Mouse (Mus musculus) cortical plate, adult 2 months (tissue): ENCODE results near the gene Gxylt1.

ENCODE experiments used
- CTCF ChIP-seq: fragments of 200-500 bp; IDR thresholded peaks from 2 replicates; pipeline ENCODE4 v1.5.1; 2011; ENCODE audit warnings: mild to moderate bottlenecking, control low read depth, low read length; ENCODE audit not compliant: insufficient read depth; ENCODE audit errors: extremely low read depth
- POLR2A ChIP-seq: fragments of 200-500 bp; IDR thresholded peaks from 2 replicates; pipeline ENCODE4 v1.6.1; 2011; ENCODE audit warnings: mild to moderate bottlenecking, low read length, control low read depth; ENCODE audit not compliant: insufficient read depth; ENCODE audit errors: extremely low read depth

DNA sequence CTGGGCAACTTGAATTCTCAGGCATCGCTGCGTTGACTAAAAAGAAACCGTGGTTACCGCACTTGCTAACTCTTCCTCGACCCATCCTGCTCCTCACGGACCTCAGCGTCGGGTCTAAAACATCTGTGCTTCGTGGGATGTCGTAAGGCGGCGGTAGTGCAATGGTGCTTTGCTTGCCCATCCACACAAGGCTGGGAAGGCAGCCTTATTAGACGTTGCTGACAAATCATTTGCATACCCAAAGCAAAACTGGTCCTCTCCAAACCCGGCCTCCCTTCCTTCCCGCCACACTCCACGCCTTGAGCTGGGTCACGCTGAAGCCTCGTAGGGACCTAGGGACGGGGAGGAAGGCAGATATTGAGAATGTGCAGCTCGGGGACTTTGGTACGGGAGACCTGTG lies 644 bp upstream of the Gxylt1 start:
- no peak for TF ChIP-seq CTCF
- TF ChIP-seq POLR2A: no peak
